Mouse (Mus musculus) intestine, postnatal 0 days (tissue): Measurements from ENCODE around the gene Muc20. TPM values are rescaled to one million over a fixed set of nuclear protein-coding genes. Genes with fewer than 3 reads are reported as not detected.
A peak's percentile ranks its signal among the peaks of the same experiment; 100 is the strongest.

Source experiments
- ATAC-seq: fragments of 200-750 bp; cut with Nextera tagmentation; 2 replicates; pipeline ENCODE4 v1.8.0; 2017; ENCODE audit warnings: mild to moderate bottlenecking, moderate TSS enrichment, moderate library complexity
- H3K27ac ChIP-seq: fragments of 300-500 bp; sonication (generic); 2 replicates; pipeline ENCODE4 v1.5.1; 2014; ENCODE audit warnings: mild to moderate bottlenecking, low read depth, low read length, moderate library complexity
- H3K27me3 ChIP-seq: fragments of 300-500 bp; sonication (generic); replicated peaks from 2 replicates; pipeline ENCODE4 v1.6.1; 2014; ENCODE audit warnings: low read length, mixed read lengths; ENCODE audit not compliant: control insufficient read depth, insufficient read depth
- H3K36me3 ChIP-seq: fragments of 300-500 bp; sonication (generic); 2 replicates; pipeline ENCODE4 v1.6.1; 2014; ENCODE audit warnings: mild to moderate bottlenecking, moderate library complexity; ENCODE audit not compliant: control insufficient read depth, insufficient read depth
- H3K4me1 ChIP-seq: fragments of 300-500 bp; sonication (generic); replicated peaks from 2 replicates; pipeline ENCODE4 v1.6.1; 2014; ENCODE audit warnings: antibody characterized with exemption, low read length, mixed read lengths; ENCODE audit not compliant: control insufficient read depth, insufficient read depth
- H3K4me2 ChIP-seq: fragments of 300-500 bp; sonication (generic); replicated peaks from 2 replicates; pipeline ENCODE4 v1.6.1; 2014; ENCODE audit warnings: low read depth, mild to moderate bottlenecking, moderate library complexity
- H3K4me3 ChIP-seq: fragments of 300-500 bp; sonication (generic); 2 replicates; pipeline ENCODE4 v1.5.1; 2014; ENCODE audit warnings: low read depth, low read length
- H3K9ac ChIP-seq: fragments of 300-500 bp; sonication (generic); 2 replicates; pipeline ENCODE4 v1.6.1; 2014; ENCODE audit warnings: mild to moderate bottlenecking, low read depth, low read length
- H3K9me3 ChIP-seq: fragments of 300-500 bp; sonication (generic); 2 replicates; pipeline ENCODE4 v1.6.1; 2016; ENCODE audit warnings: mixed run types; ENCODE audit not compliant: control insufficient read depth
- CTCF ChIP-seq: sonication (generic); IDR thresholded peaks from 2 replicates; pipeline ENCODE4 v1.5.1; 2016; ENCODE audit warnings: low read depth, mild to moderate bottlenecking, control low read depth, antibody characterized with exemption, moderate library complexity
- WGBS: fragments of 180-500 bp; shearing (Covaris S2); extraction: QIAGEN DNeasy Blood & Tissue Kit; methylation state at CpG from one replicate; pipeline ENCODE4 v1.1.7; 2014; 5-methylcytosine and 5-hydroxymethylcytosine counted together
- polyA plus RNA-seq: library from polyadenylated mRNA; unstranded; fragments of >200 nt; fragmentation: Nextera tagmentation; extraction: Ambion mirVana; gene quantifications from 2 replicates; pipeline ENCODE4 v1.2.1, GENCODE M21; 2015

The Muc20 gene
- polyA plus RNA-seq, 1 experiment from 2014 or later, result not detected

GRCm38 (mm10) chr16:32750242-32751127 is 46.8 kb downstream of the Muc20 start:
- Histone ChIP-seq H3K27ac (no peak overlapping the region), H3K27me3 (no peaks in the 10 kb centered on the region), H3K9me3 (no peaks in the 10 kb centered on the region), H3K36me3 (no peaks in the 10 kb centered on the region), H3K4me2 (no peak overlapping the region), H3K4me1 (no peaks in the 10 kb centered on the region), H3K4me3 (no peak overlapping the region), H3K9ac (no peak overlapping the region)
- WGBS, result 85% methylated on average over 5 of the region's 5 CpGs
- no peak for TF ChIP-seq CTCF
- ATAC-seq, result no peak

GRCm38 (mm10) chr16:32745852-32746251 is 51.4 kb downstream of the Muc20 start:
- ATAC-seq, result peak; percentile 86
- no peak for TF ChIP-seq CTCF
- no peak overlapping the region for H3K27ac ChIP-seq

GRCm38 (mm10) chr16:32742712-32743111 is 54.5 kb downstream of the Muc20 start:
- Histone ChIP-seq H3K27ac (no peak overlapping the region), H3K4me3 (no peak overlapping the region), H3K9ac (no peak overlapping the region), H3K27me3 (no peaks in the 10 kb centered on the region), H3K4me1 (peaks cover 17% of the 10 kb centered on the region; the same call in 1 of the 2 replicates), H3K36me3 (no peaks in the 10 kb centered on the region), H3K9me3 (no peaks in the 10 kb centered on the region), H3K4me2 (no peak overlapping the region)
- TF ChIP-seq CTCF, result no peak
- WGBS, result 75% methylated on average over 2 of the region's 2 CpGs
- no peak for ATAC-seq

More at GRCm38 (mm10) chr16:32745852-32746251, 51.4 kb downstream of the Muc20 start:
- H3K36me3 ChIP-seq, result no peaks in the 10 kb centered on the region
- WGBS, result 32% methylated on average over 6 of the region's 6 CpGs
- H3K4me1 ChIP-seq, result peaks cover 14% of the 10 kb centered on the region; the same call in 1 of the 2 replicates
- H3K9me3 ChIP-seq, result no peaks in the 10 kb centered on the region
- no peak overlapping the region for H3K9ac ChIP-seq
- H3K27me3 ChIP-seq, result no peaks in the 10 kb centered on the region
- no peak overlapping the region; the same call in 1 of the 2 replicates for H3K4me2 ChIP-seq
- no peak overlapping the region for H3K4me3 ChIP-seq

GRCm38 (mm10) chr16:32741366-32741765 is 55.9 kb downstream of the Muc20 start:
- Histone ChIP-seq H3K4me2 (no peak overlapping the region), H3K9me3 (no peaks in the 10 kb centered on the region), H3K4me1 (peaks cover 17% of the 10 kb centered on the region; the same call in 1 of the 2 replicates), H3K36me3 (no peaks in the 10 kb centered on the region), H3K27ac (peak overlapping the region; percentile 57; the same call in 1 of the 2 replicates), H3K27me3 (no peaks in the 10 kb centered on the region), H3K9ac (no peak overlapping the region), H3K4me3 (no peak overlapping the region)
- WGBS, result 70% methylated on average over 9 of the region's 9 CpGs
- TF ChIP-seq CTCF, result no peak
- ATAC-seq, result no peak

GRCm38 (mm10) chr16:32740003-32740663 is 57.1 kb downstream of the Muc20 start:
- TF ChIP-seq CTCF, result no peak
- WGBS, result 47% methylated on average over 8 of the region's 8 CpGs
- peak; percentile 84 for ATAC-seq
- Histone ChIP-seq H3K4me2 (peak overlapping the region; percentile 27; the same call in 1 of the 2 replicates), H3K27ac (peak overlapping the region; percentile 83), H3K4me1 (peaks cover 17% of the 10 kb centered on the region; the same call in 1 of the 2 replicates), H3K27me3 (no peaks in the 10 kb centered on the region), H3K9me3 (no peaks in the 10 kb centered on the region), H3K36me3 (no peaks in the 10 kb centered on the region), H3K4me3 (no peak overlapping the region), H3K9ac (no peak overlapping the region)

GRCm38 (mm10) chr16:32736022-32736421 is 61.2 kb downstream of the Muc20 start:
- Histone ChIP-seq H3K9ac (no peak overlapping the region), H3K27ac (no peak overlapping the region), H3K9me3 (no peaks in the 10 kb centered on the region), H3K36me3 (no peaks in the 10 kb centered on the region), H3K27me3 (no peaks in the 10 kb centered on the region), H3K4me3 (no peak overlapping the region), H3K4me2 (0 out of 2 replicates have a peak overlapping the region, but pooled peaks have one; percentile 24), H3K4me1 (peaks cover 4% of the 10 kb centered on the region; the same call in 1 of the 2 replicates)
- peak; percentile 16 for ATAC-seq
- WGBS, result 24% methylated on average over 3 of the region's 3 CpGs
- TF ChIP-seq CTCF, result no peak
